Mouse (Mus musculus) heart, adult 11 months (tissue): Measurements from ENCODE around the gene Ube2c.

ENCODE experiments used
- DNase-seq: peaks from one replicate; pipeline ENCODE4 v3.0.0; 2022

The Ube2c gene

GRCm38 (mm10) chr2:164823969-164824368 lies 54.3 kb downstream of the Ube2c start:
- DNase-seq, result no peak

DNA sequence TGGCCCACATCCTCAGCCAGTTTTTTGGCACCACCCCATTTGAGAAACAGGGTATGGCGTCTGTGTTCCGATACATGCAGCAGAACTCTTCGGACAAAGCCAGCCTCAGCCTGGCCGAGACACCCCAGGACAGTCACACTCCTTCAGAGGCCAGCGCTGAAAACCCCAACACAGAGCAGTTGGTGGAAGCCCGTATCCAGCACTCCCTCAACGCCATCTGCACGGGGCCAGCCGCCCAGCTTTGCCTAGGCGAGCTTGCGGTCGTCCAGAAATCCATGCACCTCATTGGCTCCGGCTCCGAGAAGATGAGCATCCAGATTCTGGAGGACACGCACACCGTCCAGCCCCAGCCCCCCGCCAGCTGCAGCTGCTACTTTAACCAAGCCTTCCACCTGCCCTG lies 55.8 kb downstream of the Ube2c start:
- peak; percentile 92 for DNase-seq

GRCm38 (mm10) chr2:164827146-164827850 lies 57.6 kb downstream of the Ube2c start:
- DNase-seq, result peak; percentile 92
